Mouse (Mus musculus): ENCODE measurements around the gene Rac3. TPM values are rescaled to one million over a fixed set of nuclear protein-coding genes. Genes with fewer than 3 reads are reported as not detected.

The Rac3 gene
- polyA plus RNA-seq, 1 experiment, result 2.5 TPM

- H3K79me3 ChIP-seq (ENCODE audit: low read depth), result peaks cover 7% of the 10 kb centered on the region
- H3K4me3 ChIP-seq (ENCODE audit: insufficient read depth, poor library complexity, severe bottlenecking), result no peak overlapping the region
- peaks cover 31% of the 10 kb centered on the region for H3K79me2 ChIP-seq (ENCODE audit: control insufficient read depth, insufficient read depth)
- no peaks in the 10 kb centered on the region for H3K27me3 ChIP-seq (ENCODE audit: control insufficient read depth, insufficient read depth, insufficient read length)
- H3ac ChIP-seq (ENCODE audit: control insufficient read depth, insufficient read length, low read depth), result no peak overlapping the region
- TF ChIP-seq USF1 (IDR thresholded peaks at IDR 0.05; ENCODE audit: low read depth) (no peak), MAX (IDR thresholded peaks at IDR 0.05) (no peak), CEBPB (IDR thresholded peaks at IDR 0.05; ENCODE audit: low read depth) (no peak), FOSL1 (IDR thresholded peaks at IDR 0.05; ENCODE audit: insufficient read depth, low read length, poor library complexity, severe bottlenecking) (no peak), CTCF (IDR thresholded peaks at IDR 0.05; ENCODE audit: control insufficient read depth, insufficient read depth, insufficient read length) (no peak), MYOD1 (IDR thresholded peaks at IDR 0.05; ENCODE audit: control insufficient read depth, insufficient read length, low read depth) (no peak), MYOG (IDR thresholded peaks at IDR 0.05; ENCODE audit: control insufficient read depth, extremely low read depth, insufficient read length) (no peak)
- H3K36me3 ChIP-seq (ENCODE audit: control insufficient read depth, insufficient read depth), result peaks cover 71% of the 10 kb centered on the region
These were observed 31.9 kb upstream of the Rac3 start for GRCm38 (mm10) chr11:120689365-120689764.

GRCm38 (mm10) chr11:120692471-120693011 lies 28.7 kb upstream of the Rac3 start:
- no peaks in the 10 kb centered on the region for H3K27me3 ChIP-seq (ENCODE audit: control insufficient read depth, insufficient read depth, insufficient read length)
- H3K79me2 ChIP-seq (ENCODE audit: control insufficient read depth, insufficient read depth), result peaks cover 58% of the 10 kb centered on the region
- no peak for TF ChIP-seq FOSL1 (IDR thresholded peaks at IDR 0.05; ENCODE audit: insufficient read depth, low read length, poor library complexity, severe bottlenecking)
- peak; percentile 64 for TF ChIP-seq USF1 (IDR thresholded peaks at IDR 0.05; ENCODE audit: low read depth)
- no peak overlapping the region for H3ac ChIP-seq (ENCODE audit: control insufficient read depth, insufficient read length, low read depth)
- peaks cover 14% of the 10 kb centered on the region for H3K79me3 ChIP-seq (ENCODE audit: low read depth)
- peaks cover 73% of the 10 kb centered on the region for H3K36me3 ChIP-seq (ENCODE audit: control insufficient read depth, insufficient read depth)
- no peak overlapping the region for H3K4me3 ChIP-seq (ENCODE audit: insufficient read depth, poor library complexity, severe bottlenecking)

GRCm38 (mm10) chr11:120693461-120693860 lies 27.8 kb upstream of the Rac3 start:
- peaks cover 67% of the 10 kb centered on the region for H3K36me3 ChIP-seq (ENCODE audit: control insufficient read depth, insufficient read depth)

GRCm38 (mm10) chr11:120695184-120695583 lies 26.1 kb upstream of the Rac3 start:
- Histone ChIP-seq H3K4me3 (ENCODE audit: insufficient read depth, poor library complexity, severe bottlenecking) (no peak overlapping the region), H3K36me3 (ENCODE audit: control insufficient read depth, insufficient read depth) (peaks cover 52% of the 10 kb centered on the region), H3K79me3 (ENCODE audit: low read depth) (peaks cover 19% of the 10 kb centered on the region), H3K27me3 (ENCODE audit: control insufficient read depth, insufficient read depth, insufficient read length) (no peaks in the 10 kb centered on the region), H3ac (ENCODE audit: control insufficient read depth, insufficient read length, low read depth) (no peak overlapping the region), H3K79me2 (ENCODE audit: control insufficient read depth, insufficient read depth) (peaks cover 74% of the 10 kb centered on the region)
- no peak for TF ChIP-seq MYOD1 (IDR thresholded peaks at IDR 0.05; ENCODE audit: control insufficient read depth, insufficient read length, low read depth)
- TF ChIP-seq CEBPB (IDR thresholded peaks at IDR 0.05; ENCODE audit: low read depth), result no peak
- no peak for TF ChIP-seq MYOG (IDR thresholded peaks at IDR 0.05; ENCODE audit: control insufficient read depth, extremely low read depth, insufficient read length)
- no peak for TF ChIP-seq USF1 (IDR thresholded peaks at IDR 0.05; ENCODE audit: low read depth)
- TF ChIP-seq MAX (IDR thresholded peaks at IDR 0.05), result no peak
- TF ChIP-seq CTCF (IDR thresholded peaks at IDR 0.05; ENCODE audit: control insufficient read depth, insufficient read depth, insufficient read length), result no peak
- TF ChIP-seq FOSL1 (IDR thresholded peaks at IDR 0.05; ENCODE audit: insufficient read depth, low read length, poor library complexity, severe bottlenecking), result no peak

More at GRCm38 (mm10) chr11:120693461-120693860, 27.8 kb upstream of the Rac3 start:
- TF ChIP-seq MYOG (IDR thresholded peaks at IDR 0.05; ENCODE audit: control insufficient read depth, extremely low read depth, insufficient read length), result no peak
- TF ChIP-seq MAX (IDR thresholded peaks at IDR 0.05), result no peak
- no peak for TF ChIP-seq FOSL1 (IDR thresholded peaks at IDR 0.05; ENCODE audit: insufficient read depth, low read length, poor library complexity, severe bottlenecking)
- TF ChIP-seq USF1 (IDR thresholded peaks at IDR 0.05; ENCODE audit: low read depth), result no peak
- TF ChIP-seq CTCF (IDR thresholded peaks at IDR 0.05; ENCODE audit: control insufficient read depth, insufficient read depth, insufficient read length), result no peak
- TF ChIP-seq CEBPB (IDR thresholded peaks at IDR 0.05; ENCODE audit: low read depth), result no peak
- TF ChIP-seq MYOD1 (IDR thresholded peaks at IDR 0.05; ENCODE audit: control insufficient read depth, insufficient read length, low read depth), result no peak
- Histone ChIP-seq H3K79me2 (ENCODE audit: control insufficient read depth, insufficient read depth) (peaks cover 58% of the 10 kb centered on the region), H3K4me3 (ENCODE audit: insufficient read depth, poor library complexity, severe bottlenecking) (no peak overlapping the region), H3K27me3 (ENCODE audit: control insufficient read depth, insufficient read depth, insufficient read length) (no peaks in the 10 kb centered on the region), H3K79me3 (ENCODE audit: low read depth) (peaks cover 14% of the 10 kb centered on the region), H3ac (ENCODE audit: control insufficient read depth, insufficient read length, low read depth) (no peak overlapping the region)

- no peak for TF ChIP-seq MAX (IDR thresholded peaks at IDR 0.05)
- Histone ChIP-seq H3K27me3 (ENCODE audit: control insufficient read depth, insufficient read depth, insufficient read length) (no peaks in the 10 kb centered on the region), H3K79me3 (ENCODE audit: low read depth) (peaks cover 19% of the 10 kb centered on the region), H3K36me3 (ENCODE audit: control insufficient read depth, insufficient read depth) (peaks cover 52% of the 10 kb centered on the region), H3K79me2 (ENCODE audit: control insufficient read depth, insufficient read depth) (peaks cover 78% of the 10 kb centered on the region), H3K4me3 (ENCODE audit: insufficient read depth, poor library complexity, severe bottlenecking) (no peak overlapping the region), H3ac (ENCODE audit: control insufficient read depth, insufficient read length, low read depth) (no peak overlapping the region)
These were observed 25.6 kb upstream of the Rac3 start for GRCm38 (mm10) chr11:120695641-120696040.

- H3K36me3 ChIP-seq (ENCODE audit: control insufficient read depth, insufficient read depth), result peaks cover 55% of the 10 kb centered on the region
- TF ChIP-seq CTCF (IDR thresholded peaks at IDR 0.05; ENCODE audit: control insufficient read depth, insufficient read depth, insufficient read length) (no peak), USF1 (IDR thresholded peaks at IDR 0.05; ENCODE audit: low read depth) (no peak), CEBPB (IDR thresholded peaks at IDR 0.05; ENCODE audit: low read depth) (no peak), FOSL1 (IDR thresholded peaks at IDR 0.05; ENCODE audit: insufficient read depth, low read length, poor library complexity, severe bottlenecking) (no peak), MYOG (IDR thresholded peaks at IDR 0.05; ENCODE audit: control insufficient read depth, extremely low read depth, insufficient read length) (no peak)
These were observed 24.7 kb upstream of the Rac3 start for GRCm38 (mm10) chr11:120696568-120696967.

More at GRCm38 (mm10) chr11:120696568-120696967, 24.7 kb upstream of the Rac3 start:
- Histone ChIP-seq H3K27me3 (ENCODE audit: control insufficient read depth, insufficient read depth, insufficient read length) (no peaks in the 10 kb centered on the region), H3K79me3 (ENCODE audit: low read depth) (peaks cover 15% of the 10 kb centered on the region), H3ac (ENCODE audit: control insufficient read depth, insufficient read length, low read depth) (no peak overlapping the region), H3K4me3 (ENCODE audit: insufficient read depth, poor library complexity, severe bottlenecking) (no peak overlapping the region), H3K79me2 (ENCODE audit: control insufficient read depth, insufficient read depth) (peaks cover 82% of the 10 kb centered on the region)

All from C2C12 (cell line).